Mouse (Mus musculus) granulocyte monocyte progenitor cell, adult 5-6 weeks (primary cell): ENCODE measurements at regions not wholly inside any gene's neighbourhood (a gene's known extent, or its start where the extent isn't known, plus 50 kb on each side); places are given as distances from the start of the nearest gene placed in this dataset.

ENCODE experiments used
- ATAC-seq: replicated peaks from 2 replicates; pipeline ENCODE4 v1.8.0; 2016; ENCODE audit warnings: mild to moderate bottlenecking, moderate TSS enrichment, inconsistent platforms; ENCODE audit not compliant: poor library complexity, severe bottlenecking

DNA sequence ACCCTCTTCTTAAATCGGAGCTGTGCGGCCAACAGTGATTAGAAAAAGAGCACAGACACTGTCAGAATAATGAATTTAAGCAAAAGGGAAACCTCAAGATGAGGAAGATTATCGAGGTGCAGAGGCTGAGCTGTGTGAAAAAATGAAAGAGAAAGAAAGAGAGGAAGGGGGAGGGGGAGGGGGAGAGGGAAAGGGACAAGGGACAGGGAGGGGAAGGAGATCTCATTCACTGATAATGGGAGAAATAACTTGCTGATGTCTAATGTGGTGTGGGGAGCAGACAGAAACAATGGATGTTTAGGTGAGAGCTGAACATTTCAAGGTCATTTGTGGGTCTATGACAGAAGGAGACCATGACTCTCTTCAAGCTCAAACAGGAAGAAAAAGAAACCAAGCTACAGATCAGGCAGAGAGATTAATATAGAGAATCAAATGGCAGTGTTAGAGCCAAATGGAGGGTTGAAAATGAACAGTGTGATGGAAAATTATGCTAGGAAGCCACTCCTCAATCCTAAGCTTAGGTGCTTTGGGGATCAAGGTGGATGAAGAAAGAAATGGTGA lies 143.3 kb upstream of the Slco3a1 start:
- no peak for ATAC-seq

DNA sequence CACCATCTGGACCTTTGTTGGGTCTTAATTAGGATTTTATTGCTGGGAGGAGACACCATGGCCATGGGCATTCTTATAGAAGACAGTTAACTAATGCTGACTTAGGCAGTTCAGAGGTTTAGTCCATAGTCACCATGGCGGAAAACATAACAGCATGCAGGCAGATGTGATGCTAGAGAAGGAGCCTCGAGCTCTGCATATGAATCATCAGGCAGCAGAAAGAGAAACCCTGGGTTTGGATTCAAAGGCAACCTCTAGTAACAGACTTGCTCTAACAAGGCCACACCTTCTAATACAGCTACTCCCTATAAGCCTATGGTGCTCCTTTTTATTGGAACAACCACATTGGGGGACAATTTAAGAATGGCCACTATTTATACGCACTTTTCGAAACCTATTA lies 141.7 kb upstream of the Slco3a1 start:
- no peak for ATAC-seq

DNA sequence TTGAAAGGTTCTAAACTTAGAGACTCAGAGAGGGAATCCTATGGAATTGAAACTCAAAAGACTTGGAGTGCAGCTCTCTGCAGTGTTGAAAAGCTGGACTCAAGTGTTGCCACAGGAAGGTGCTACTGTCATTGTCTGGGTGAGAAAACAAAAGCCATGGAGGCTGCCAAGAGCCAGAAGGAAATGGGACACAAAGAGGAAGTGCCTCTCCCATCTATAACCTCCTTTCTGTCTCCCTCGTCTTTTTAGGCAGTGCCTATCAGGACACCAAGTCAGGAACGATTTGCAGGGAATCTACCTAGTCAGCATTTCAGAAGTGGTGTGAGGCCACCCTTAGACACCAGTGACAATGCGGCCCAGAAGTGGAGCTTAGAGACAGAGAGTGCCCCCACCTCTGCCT lies 138.5 kb upstream of the Slco3a1 start:
- peak; percentile 74 for ATAC-seq

DNA sequence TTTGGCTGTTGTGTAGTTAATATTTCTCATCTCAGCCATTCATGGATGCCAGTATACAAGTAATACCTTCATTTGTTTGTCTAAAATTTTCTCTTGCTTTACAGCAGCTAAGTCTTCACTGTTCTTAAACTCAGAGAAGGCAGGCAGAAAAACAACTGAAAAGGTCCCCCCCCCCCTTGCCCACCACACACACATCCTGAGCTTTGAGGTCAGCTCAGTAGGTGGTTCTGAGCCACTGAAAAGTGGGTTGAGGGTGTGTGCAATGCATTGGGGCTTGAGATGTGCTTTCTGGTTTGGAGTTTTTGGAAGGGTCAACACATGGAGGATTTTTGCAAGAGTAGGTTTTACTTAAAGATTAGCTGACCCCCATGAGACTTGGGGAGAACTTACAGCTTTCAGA lies 136.1 kb upstream of the Slco3a1 start:
- no peak for ATAC-seq

DNA sequence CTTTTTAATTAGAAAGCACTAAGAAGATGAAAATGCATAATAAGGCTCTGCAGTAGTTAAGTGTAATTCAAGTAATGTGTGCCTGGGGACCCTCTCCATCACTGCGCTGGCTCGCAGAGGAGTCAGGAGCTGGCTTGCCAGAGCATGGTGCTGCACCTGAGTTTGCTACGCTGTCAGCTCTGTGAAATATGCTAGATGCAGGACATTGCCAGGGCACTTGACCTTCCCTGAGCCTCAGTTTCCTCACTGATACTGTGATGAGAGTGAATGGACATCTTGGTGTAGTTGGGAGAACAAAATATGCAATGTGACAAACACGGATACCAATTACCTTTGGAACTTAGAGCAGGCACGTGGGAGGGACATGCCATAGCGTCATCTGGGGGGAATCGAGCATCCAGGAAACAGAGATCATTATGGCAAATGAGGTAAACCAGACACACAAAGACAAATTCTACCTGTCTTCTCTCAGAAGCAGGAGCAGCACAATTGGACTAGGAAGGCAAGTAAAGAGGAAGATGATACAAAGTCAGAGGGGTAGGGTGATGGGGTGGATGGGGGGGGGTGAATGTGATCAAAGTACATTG lies 133.6 kb upstream of the Slco3a1 start:
- no peak for ATAC-seq

DNA sequence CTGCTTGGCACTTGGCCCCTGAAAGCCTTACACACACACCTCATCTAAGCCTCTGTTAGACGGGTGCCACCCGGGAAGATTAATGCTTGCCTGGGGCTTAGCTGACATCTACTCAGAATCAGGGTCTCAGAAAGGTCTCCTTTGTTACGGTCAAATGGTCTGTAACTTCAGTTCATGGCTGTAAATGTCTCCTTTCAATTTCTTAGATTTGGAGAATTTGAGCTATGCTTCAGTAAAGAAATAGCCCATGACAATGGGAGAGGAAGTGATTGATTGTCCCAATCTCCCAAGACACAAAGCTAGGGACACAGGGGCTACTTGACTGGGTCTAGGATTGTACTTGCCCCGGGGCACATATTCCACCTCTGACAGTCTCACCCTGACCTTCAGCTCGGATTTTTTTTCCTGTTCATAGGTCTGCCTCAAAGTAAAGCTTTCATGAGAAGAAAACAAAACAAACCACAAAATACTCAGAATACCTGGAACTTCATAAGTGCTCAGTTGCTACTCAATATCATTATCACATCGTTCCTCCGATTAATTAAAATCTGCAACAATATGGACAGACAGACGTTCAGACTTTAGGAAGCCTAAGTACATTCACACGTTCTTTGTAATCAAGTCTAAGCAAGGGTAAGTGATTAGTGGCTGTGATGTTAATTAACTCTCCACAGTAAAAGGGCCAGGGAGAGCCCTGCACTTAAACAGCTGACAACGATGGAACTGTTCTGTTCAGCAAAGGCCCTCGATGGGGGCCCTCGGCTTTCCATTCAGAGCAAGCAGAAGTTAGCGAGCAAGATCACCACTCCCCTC lies 132.9 kb upstream of the Slco3a1 start:
- no peak for ATAC-seq

DNA sequence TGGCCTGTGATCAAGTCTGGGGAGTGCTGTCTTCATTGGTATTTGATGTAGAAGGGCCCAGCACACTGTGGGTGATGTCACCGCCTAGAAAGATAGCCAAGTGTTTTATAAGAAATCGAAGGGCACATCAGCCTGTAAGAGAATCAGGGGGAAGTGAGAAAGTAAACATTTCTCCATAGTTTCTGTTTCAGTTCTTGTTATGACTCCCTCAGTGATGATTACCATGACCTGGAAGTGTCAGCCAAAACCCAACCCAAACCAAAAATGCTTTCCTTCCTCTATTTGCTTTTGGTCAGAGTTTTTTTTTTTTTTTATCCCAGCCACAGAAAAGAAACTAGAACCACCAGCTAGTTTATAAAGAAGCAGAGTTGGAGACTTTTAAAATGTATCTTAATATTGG lies 129.4 kb upstream of the Slco3a1 start:
- ATAC-seq, result peak; percentile 98

DNA sequence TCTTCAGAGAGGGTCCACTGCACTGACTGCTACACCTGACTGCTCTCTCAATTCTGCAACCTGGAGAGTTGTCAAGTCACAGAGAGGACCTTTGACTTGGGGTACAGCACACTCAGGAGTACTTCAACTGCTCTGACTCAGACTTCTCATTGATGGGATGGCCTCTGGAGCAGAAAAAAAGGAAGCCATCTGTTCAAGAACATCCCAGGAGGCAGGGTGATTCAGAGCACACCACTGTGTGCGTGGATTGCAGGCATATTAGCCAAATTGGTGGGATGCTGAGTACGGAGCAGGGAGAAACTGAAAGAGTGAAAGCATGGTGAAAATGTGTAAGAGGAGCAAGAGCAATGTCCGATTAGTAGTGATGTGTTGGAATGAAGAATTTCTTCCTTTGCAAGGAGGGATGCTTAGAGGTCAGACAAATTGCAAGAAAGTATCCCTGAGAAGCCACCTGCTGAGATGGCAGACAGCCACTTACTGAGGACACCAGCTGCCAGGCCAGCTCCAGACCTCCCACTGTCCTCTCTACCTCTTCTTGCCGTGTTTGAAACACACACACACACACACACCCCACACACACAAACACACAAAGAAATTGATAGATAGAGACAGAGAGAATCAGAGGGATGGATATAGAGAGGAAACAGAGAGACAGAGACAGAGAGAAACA lies 119.2 kb upstream of the Slco3a1 start:
- no peak for ATAC-seq

DNA sequence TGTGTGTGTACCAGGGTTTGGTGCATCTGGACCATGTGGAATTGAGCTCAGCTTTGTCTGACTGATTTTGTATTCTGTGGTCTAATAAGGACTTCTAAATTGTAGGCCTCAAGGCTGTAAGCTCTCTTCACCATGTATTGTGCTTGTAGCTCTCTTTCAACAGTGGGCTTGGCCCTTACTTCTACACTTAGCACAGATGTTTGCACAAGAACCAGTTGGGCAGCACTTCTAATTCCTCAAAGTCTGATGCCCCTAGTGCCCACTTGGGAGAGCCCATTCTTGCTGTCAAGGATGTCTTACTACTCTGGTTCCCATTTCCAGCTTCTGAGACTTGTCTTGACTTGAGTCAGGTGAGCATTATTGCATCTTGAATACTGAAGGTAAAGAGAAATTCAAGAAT lies 114.5 kb upstream of the Slco3a1 start:
- no peak for ATAC-seq

DNA sequence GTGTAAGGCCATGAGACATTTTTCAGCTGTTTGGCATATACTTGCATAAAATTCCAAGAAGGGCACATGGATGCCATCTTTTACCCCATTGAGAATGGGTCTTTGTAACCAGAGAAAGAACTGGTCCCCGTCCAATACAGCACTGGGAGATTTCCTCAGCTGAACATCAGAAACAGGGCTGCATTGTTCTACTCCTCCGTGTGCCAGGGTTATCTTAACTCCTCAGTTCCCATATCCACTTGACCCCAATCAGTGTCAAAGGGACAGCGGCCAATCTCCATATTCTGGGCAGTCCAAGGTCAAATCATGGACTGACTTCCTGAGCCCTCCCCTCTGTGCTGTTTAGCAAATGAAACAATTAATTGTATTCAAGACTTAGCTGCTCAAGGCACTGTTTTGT lies 112.5 kb upstream of the Slco3a1 start:
- ATAC-seq, result no peak

DNA sequence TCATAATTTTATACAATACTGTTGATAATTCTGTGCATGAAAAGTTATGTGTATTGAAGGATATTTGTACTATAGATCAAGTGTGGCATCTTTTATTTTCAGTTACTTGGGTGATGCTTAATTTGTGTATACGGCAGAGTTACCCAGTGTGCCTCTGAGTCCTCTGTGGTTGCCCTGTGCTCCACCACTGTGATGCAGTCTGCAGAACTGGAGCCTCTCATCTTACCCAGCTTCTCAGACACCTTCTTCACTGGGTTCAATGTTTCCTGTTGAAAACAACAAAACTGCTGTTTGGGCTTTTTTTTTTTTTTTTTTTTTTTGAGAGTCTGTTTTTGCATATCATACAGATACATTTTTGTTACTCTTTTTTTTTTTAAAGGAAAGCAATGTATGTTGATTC lies 109.2 kb upstream of the Slco3a1 start:
- no peak for ATAC-seq

DNA sequence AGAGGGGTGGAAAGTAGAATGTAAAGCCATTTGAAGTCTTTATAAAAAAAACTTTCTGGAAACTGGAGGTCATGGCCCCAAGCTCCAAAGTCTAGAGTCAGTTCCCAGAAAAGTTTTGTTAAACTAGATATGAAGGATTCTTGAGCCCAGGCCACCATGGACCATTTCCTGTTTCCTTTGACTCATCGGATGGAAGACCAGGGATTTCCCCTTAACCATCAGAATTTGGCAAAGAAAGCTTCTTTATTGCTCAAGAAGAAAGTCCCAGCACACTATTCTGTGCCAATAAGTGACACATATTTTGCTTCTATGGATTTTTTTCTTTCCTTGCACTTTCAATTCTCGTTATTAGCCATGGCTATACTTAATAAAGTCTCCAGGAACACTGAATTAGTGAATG lies 92.7 kb upstream of the Slco3a1 start:
- peak; percentile 68 for ATAC-seq

DNA sequence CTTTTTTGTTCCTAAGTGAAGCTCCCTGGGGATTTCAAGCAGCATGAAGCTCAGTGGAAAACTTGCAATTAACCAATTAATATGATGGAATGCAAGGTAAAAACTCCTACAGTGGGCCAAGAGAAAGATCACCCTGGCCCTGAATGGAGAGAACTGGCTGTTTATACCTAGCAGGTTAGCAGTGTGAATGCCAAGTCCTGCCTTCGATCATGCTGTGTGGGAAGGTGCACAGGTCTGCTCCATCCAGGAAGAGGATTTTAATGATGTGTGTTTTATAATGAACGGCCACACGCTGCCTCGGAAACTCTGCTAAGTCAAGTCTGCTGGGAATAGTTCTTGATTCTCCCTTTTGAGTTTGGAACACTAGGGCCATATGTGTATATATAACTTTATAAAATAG lies 85.6 kb upstream of the Slco3a1 start:
- no peak for ATAC-seq

DNA sequence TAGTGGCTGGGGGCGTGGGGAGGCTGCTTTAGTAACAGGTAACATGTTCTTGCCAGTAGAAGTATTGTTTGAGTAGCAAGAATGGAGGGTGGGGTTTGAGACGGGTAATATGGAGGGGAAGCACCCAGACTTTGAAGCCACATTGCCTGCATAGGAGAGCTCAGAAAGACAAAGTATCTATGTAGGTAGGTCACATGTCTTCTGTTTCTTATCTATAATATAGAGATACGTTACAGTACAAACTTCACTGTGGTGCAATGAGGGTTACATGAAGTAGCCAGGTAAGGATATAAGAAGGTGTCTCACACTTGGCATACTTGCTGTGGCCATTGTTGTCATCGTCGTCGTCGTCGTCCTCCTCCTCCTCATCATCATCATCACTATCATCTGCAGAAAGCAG lies 77.6 kb upstream of the Slco3a1 start:
- ATAC-seq, result no peak

DNA sequence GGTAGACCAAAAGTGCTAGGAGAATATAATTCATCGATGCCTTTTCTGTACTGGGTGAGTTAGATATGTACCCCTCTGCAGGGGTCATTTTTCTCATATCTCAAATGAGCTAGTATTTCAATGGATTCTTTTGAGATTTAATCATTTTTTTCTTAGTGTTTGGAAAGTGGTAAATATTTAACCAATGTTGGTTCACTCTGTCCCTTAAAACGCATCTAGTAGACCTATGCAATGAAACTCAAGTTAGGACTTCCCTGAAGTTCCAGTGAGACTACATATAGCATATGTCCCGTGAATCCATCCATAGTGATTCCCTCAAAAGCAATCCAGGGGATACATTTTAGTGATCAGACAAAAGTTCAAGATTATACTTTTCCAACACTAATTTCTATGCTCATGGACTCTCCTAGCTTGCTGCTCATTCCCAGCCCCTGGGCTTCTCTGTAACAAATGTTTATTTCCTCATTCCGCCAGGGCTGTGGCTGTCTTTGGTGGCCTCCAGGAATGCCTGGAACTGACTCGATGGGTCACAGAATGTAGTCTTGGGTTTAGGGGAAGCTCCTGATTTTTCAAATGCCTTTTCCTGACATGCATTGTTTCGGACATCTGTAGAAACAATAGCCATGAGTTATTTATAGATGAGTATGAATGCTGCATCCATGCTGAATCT lies 74.4 kb upstream of the Slco3a1 start:
- ATAC-seq, result no peak
